Mouse (Mus musculus) lung, embryonic 14.5 days (tissue): Measurements from ENCODE around the gene Enpp7. TPM values are rescaled to one million over a fixed set of nuclear protein-coding genes. Genes with fewer than 3 reads are reported as not detected.

Experiments
- ATAC-seq: fragments of 200-750 bp; cut with Nextera tagmentation; 2 replicates; pipeline ENCODE4 v1.8.0; 2017; ENCODE audit warnings: mild to moderate bottlenecking, moderate TSS enrichment, moderate library complexity; ENCODE audit not compliant: insufficient read depth
- DNase-seq: peaks from one replicate; pipeline ENCODE4 v3.0.0-alpha.2; 2015
- H3K27ac ChIP-seq: fragments of 300-500 bp; sonication (generic); 2 replicates; pipeline ENCODE4 v1.5.1; 2014; ENCODE audit warnings: low read depth, mild to moderate bottlenecking, moderate library complexity
- H3K27me3 ChIP-seq: fragments of 300-500 bp; sonication (generic); 2 replicates; pipeline ENCODE4 v1.6.1; 2014; ENCODE audit warnings: low read length, control low read depth; ENCODE audit not compliant: insufficient read depth
- H3K36me3 ChIP-seq: fragments of 300-500 bp; sonication (generic); 2 replicates; pipeline ENCODE4 v1.6.1; 2014; ENCODE audit warnings: control low read depth; ENCODE audit not compliant: insufficient read depth
- H3K4me1 ChIP-seq: fragments of 300-500 bp; sonication (generic); 2 replicates; pipeline ENCODE4 v1.6.1; 2014; ENCODE audit warnings: antibody characterized with exemption, control low read depth; ENCODE audit not compliant: insufficient read depth
- H3K4me2 ChIP-seq: fragments of 300-500 bp; sonication (generic); 2 replicates; pipeline ENCODE4 v1.6.1; 2014; ENCODE audit warnings: mild to moderate bottlenecking
- H3K4me3 ChIP-seq: fragments of 300-500 bp; sonication (generic); 2 replicates; pipeline ENCODE4 v1.5.1; 2014; ENCODE audit warnings: low read depth, low read length
- H3K9ac ChIP-seq: fragments of 300-500 bp; sonication (generic); 2 replicates; pipeline ENCODE4 v1.6.1; 2014
- H3K9me3 ChIP-seq: fragments of 300-500 bp; sonication (generic); 2 replicates; pipeline ENCODE4 v1.6.1; 2016; ENCODE audit warnings: low read depth, low read length, control low read depth
- CTCF ChIP-seq: IDR thresholded peaks from 2 replicates; pipeline ENCODE4 v1.5.1; 2016; ENCODE audit warnings: antibody characterized with exemption, low read depth
- WGBS: fragments of 180-500 bp; shearing (Covaris S2); extraction: QIAGEN DNeasy Blood & Tissue Kit; methylation state at CpG from one replicate; pipeline ENCODE4 v1.1.7; 2014; 5-methylcytosine and 5-hydroxymethylcytosine counted together
- polyA plus RNA-seq: library from polyadenylated mRNA; unstranded; fragments of >200 nt; fragmentation: Nextera tagmentation; extraction: Ambion mirVana; gene quantifications from 2 replicates; pipeline ENCODE4 v1.2.1, GENCODE M21; 2014

Gene Enpp7
- polyA plus RNA-seq, 1 experiment from 2014 or later: not detected

- ATAC-seq (no peak), DNase-seq (peak; percentile 66)
- no peaks in the 10 kb centered on the region for H3K9me3 ChIP-seq
- H3K27ac ChIP-seq: peak overlapping the region; percentile 89
- peaks cover 15% of the 10 kb centered on the region; the same call in 1 of the 2 replicates for H3K27me3 ChIP-seq
- H3K4me1 ChIP-seq: peaks cover 22% of the 10 kb centered on the region
- H3K9ac ChIP-seq: peak overlapping the region; percentile 89
- TF ChIP-seq CTCF: no peak
- WGBS: 2% methylated on average over 13 of the region's 15 CpGs
- peaks cover 36% of the 10 kb centered on the region for H3K36me3 ChIP-seq
- peak overlapping the region; percentile 80 for H3K4me2 ChIP-seq
- peak overlapping the region; percentile 92 for H3K4me3 ChIP-seq
These were observed 35.6 kb downstream of the Enpp7 start for GRCm38 (mm10) chr11:119023616-119023980.

DNA sequence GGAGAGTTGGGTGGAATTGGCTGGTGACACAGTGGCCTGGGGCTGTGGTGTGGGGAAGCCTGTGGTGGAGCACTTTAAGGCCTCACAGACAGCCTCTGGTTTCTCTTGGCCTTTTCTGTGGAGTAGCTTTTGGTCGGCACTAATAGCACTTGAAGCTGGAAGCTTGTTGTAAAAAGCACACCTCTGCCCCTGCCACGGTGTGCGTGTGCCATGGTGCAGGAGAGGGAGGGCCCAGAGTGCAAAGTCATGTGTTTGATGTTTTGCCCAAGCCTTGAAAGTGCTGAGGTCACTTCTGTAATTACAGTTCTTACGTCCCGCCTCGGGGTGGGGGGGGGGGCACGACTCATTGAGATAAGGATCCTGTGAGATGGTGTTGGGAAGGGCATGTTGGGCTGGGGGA lies 36.3 kb downstream of the Enpp7 start:
- H3K4me2 ChIP-seq: peak overlapping the region; percentile 80
- peaks cover 15% of the 10 kb centered on the region; the same call in 1 of the 2 replicates for H3K27me3 ChIP-seq
- no peak overlapping the region; the same call in 1 of the 2 replicates for H3K27ac ChIP-seq
- peaks cover 22% of the 10 kb centered on the region for H3K4me1 ChIP-seq
- no peak for TF ChIP-seq CTCF
- WGBS: 10% methylated on average over 7 of the region's 7 CpGs
- peaks cover 42% of the 10 kb centered on the region for H3K36me3 ChIP-seq
- peak overlapping the region; percentile 92 for H3K4me3 ChIP-seq
- ATAC-seq (no peak), DNase-seq (no peak)
- no peaks in the 10 kb centered on the region for H3K9me3 ChIP-seq
- H3K9ac ChIP-seq: peak overlapping the region; percentile 89

DNA sequence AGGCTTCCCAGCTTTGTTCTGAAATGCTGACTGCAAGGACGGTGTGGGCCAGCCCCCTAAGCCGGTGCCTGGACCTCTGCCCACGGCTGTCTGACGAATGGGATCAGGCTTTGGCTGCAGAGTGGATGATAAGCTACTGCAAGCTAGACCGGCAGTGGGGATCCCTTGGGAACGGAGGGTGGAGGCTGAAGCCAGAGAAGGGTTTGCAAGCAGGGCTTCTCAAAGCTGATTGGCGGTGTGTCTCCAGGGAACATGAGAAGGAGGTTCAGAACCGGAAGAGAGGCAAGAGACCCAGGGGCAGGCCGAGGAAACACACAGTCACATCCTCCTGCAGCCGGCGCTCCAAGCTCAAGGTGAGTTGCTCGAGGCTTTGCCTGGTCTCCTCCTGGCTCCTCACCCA lies 38.2 kb downstream of the Enpp7 start:
- no peaks in the 10 kb centered on the region for H3K9me3 ChIP-seq
- ATAC-seq (no peak), DNase-seq (peak; percentile 71)
- no peak overlapping the region for H3K9ac ChIP-seq
- peaks cover 59% of the 10 kb centered on the region for H3K36me3 ChIP-seq
- WGBS: 34% methylated on average over 12 of the region's 12 CpGs
- TF ChIP-seq CTCF: no peak
- peaks cover 22% of the 10 kb centered on the region for H3K4me1 ChIP-seq
- H3K4me3 ChIP-seq: no peak overlapping the region
- peak overlapping the region; percentile 80 for H3K4me2 ChIP-seq
- H3K27ac ChIP-seq: no peak overlapping the region
- H3K27me3 ChIP-seq: peaks cover 6% of the 10 kb centered on the region; the same call in 1 of the 2 replicates

- H3K4me2 ChIP-seq: peak overlapping the region; percentile 50
- peak; percentile 93 for DNase-seq
- peaks cover 53% of the 10 kb centered on the region for H3K27me3 ChIP-seq
- no peaks in the 10 kb centered on the region for H3K9me3 ChIP-seq
- peak overlapping the region; percentile 18 for H3K4me3 ChIP-seq
- ATAC-seq: peak; percentile 45; the same call in 1 of the 2 replicates
- peaks cover 26% of the 10 kb centered on the region for H3K36me3 ChIP-seq
- WGBS: 1% methylated on average over 26 of the region's 26 CpGs
- peaks cover 6% of the 10 kb centered on the region; the same call in 1 of the 2 replicates for H3K4me1 ChIP-seq
- H3K9ac ChIP-seq: no peak overlapping the region
- peak; percentile 92 for TF ChIP-seq CTCF
- H3K27ac ChIP-seq: no peak overlapping the region
These were observed 46.0 kb downstream of the Enpp7 start for GRCm38 (mm10) chr11:119033874-119034558.

GRCm38 (mm10) chr11:119034635-119035034 lies 46.6 kb downstream of the Enpp7 start:
- H3K27me3 ChIP-seq: peaks cover 56% of the 10 kb centered on the region
- no peak for TF ChIP-seq CTCF
- no peak for ATAC-seq
- no peak overlapping the region for H3K27ac ChIP-seq
- H3K4me2 ChIP-seq: peak overlapping the region; percentile 50
- 3% methylated on average over 19 of the region's 19 CpGs for WGBS
- no peak overlapping the region for H3K9ac ChIP-seq
- H3K4me3 ChIP-seq: peak overlapping the region; percentile 18
- H3K4me1 ChIP-seq: peaks cover 7% of the 10 kb centered on the region; the same call in 1 of the 2 replicates
- H3K9me3 ChIP-seq: no peaks in the 10 kb centered on the region
- DNase-seq: peak; percentile 50
- peaks cover 22% of the 10 kb centered on the region for H3K36me3 ChIP-seq

DNA sequence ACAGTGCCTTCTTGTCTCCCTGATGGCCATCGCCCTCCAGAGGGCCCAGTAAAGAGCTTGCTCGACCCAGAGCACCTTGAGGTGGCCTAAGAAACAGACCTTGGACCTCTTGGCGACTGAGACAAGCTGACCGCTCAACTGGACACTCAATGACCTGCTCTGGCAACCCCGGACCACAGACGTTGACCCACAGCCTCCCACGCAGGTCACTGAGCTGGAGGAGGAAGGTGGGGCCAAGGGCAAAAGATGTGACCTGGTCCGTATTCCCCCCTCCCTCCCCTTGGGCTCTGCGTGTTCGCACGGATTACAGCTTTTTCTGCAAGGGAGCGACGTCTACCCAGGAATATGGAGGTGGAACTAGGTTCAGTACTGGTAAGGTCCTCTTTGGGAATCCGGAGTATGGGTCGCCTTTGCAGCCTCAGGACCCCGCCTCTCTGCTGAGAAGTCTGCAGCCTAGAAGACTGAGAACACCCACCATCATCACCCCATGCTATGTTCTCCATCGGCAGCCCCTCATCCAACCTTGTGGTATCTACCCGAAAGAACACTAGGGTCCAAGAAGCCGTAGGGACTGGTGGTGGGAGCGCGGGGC lies 47.2 kb downstream of the Enpp7 start:
- H3K9me3 ChIP-seq: no peaks in the 10 kb centered on the region
- H3K36me3 ChIP-seq: peaks cover 17% of the 10 kb centered on the region
- peaks cover 56% of the 10 kb centered on the region for H3K27me3 ChIP-seq
- ATAC-seq (no peak), DNase-seq (no peak)
- no peak overlapping the region for H3K4me3 ChIP-seq
- 4% methylated on average over 21 of the region's 21 CpGs for WGBS
- H3K4me2 ChIP-seq: no peak overlapping the region
- peaks cover 12% of the 10 kb centered on the region; the same call in 1 of the 2 replicates for H3K4me1 ChIP-seq
- no peak overlapping the region for H3K27ac ChIP-seq
- TF ChIP-seq CTCF: no peak
- no peak overlapping the region for H3K9ac ChIP-seq

- Histone ChIP-seq H3K27me3 (peaks cover 56% of the 10 kb centered on the region), H3K4me2 (no peak overlapping the region), H3K9me3 (no peaks in the 10 kb centered on the region), H3K4me1 (peaks cover 12% of the 10 kb centered on the region; the same call in 1 of the 2 replicates), H3K27ac (no peak overlapping the region), H3K9ac (no peak overlapping the region), H3K36me3 (peaks cover 11% of the 10 kb centered on the region; the same call in 1 of the 2 replicates), H3K4me3 (no peak overlapping the region)
- no peak for DNase-seq
- 5% methylated on average over 21 of the region's 21 CpGs for WGBS
- ATAC-seq: no peak
- no peak for TF ChIP-seq CTCF
These were observed 47.7 kb downstream of the Enpp7 start for GRCm38 (mm10) chr11:119035686-119036165.
